Mouse (Mus musculus): ENCODE measurements at regions not wholly inside any gene's neighbourhood (a gene's known extent, or its start where the extent isn't known, plus 50 kb on each side); places are given as distances from the start of the nearest gene placed in this dataset.

- intact Hi-C loops (cut with DNase I), result no loop called here
Observed at GRCm38 (mm10) chr9:43692538-43692937, 51.2 kb upstream of the Nectin1 start.
